Mouse (Mus musculus): Measurements from ENCODE around the gene Dach1.

- TF ChIP-seq POLR2A (IDR thresholded peaks at IDR 0.05; ENCODE audit: borderline replicate concordance, insufficient read depth, low read length) (no peak), CTCF (IDR thresholded peaks at IDR 0.05; ENCODE audit: borderline replicate concordance, insufficient read depth, low read depth, low read length) (no peak)
Observed at GRCm38 (mm10) chr14:98181545-98181944, 12.0 kb upstream of the Dach1 start.

Measured in cerebellum, adult 2 months (tissue).